Comparison of ENCODE assay signal across 1 mouse cellular context in genomic region chr10:42249965-42250364, GRCm38 (mm10).
TF ChIP-seq lines count a peak whose summit lies in the region.

No protein-coding gene starts in this region.

TF ChIP-seq in MEL, 35 proteins besides CTCF, POLR2A, EP300 and RAD21 (continued from another document):
- 0 out of 4 replicates have a peak, but pooled peaks of 1 of the 2 experiments have one; percentile 41 for TF ChIP-seq USF2 (IDR thresholded peaks at IDR 0.05; ENCODE audit: borderline replicate concordance in 1 of 2, insufficient read depth in 1 of 2, low read depth in 1 of 2, low read length in 2 of 2)
- TF ChIP-seq POLR2AphosphoS2 (IDR thresholded peaks at IDR 0.05; ENCODE audit: low read length) = no peak
- no peak for TF ChIP-seq POLR2AphosphoS5 (IDR thresholded peaks at IDR 0.05; ENCODE audit: borderline replicate concordance, low read depth, low read length)
- TF ChIP-seq TAL1 (IDR thresholded peaks at IDR 0.05; ENCODE audit: low read length) = no peak
- peak; percentile 77 for TF ChIP-seq BHLHE40 (IDR thresholded peaks at IDR 0.05; ENCODE audit: borderline replicate concordance, low read depth, low read length)
- no peak for TF ChIP-seq ZNF384 (IDR thresholded peaks at IDR 0.05; ENCODE audit: low read depth, low read length)
- no peak for TF ChIP-seq MAX (IDR thresholded peaks at IDR 0.05; ENCODE audit: low read length)
- peak; percentile 81 for TF ChIP-seq USF1 (IDR thresholded peaks at IDR 0.05; ENCODE audit: low read depth, low read length)
- peak; percentile 33 for TF ChIP-seq TCF12 (IDR thresholded peaks at IDR 0.05; ENCODE audit: low read depth, low read length)
- TF ChIP-seq ETS1 (IDR thresholded peaks at IDR 0.05; ENCODE audit: low read depth, low read length) = no peak
- 0 out of 2 replicates have a peak, but pooled peaks have one; percentile 17 for TF ChIP-seq MXI1 (IDR thresholded peaks at IDR 0.05; ENCODE audit: low read depth, low read length)
- TF ChIP-seq RCOR1 (IDR thresholded peaks at IDR 0.05; ENCODE audit: low read depth, low read length) = peak; percentile 58; the same call in 1 of the 2 replicates
